Mouse (Mus musculus): ENCODE measurements around the gene Pidd1.
"Not testable (repeated sequence)": the region's sequence is repeated elsewhere in the genome, so short reads cannot be mapped to it uniquely, and the experiment has no call there.

Pidd1 gene

DNA sequence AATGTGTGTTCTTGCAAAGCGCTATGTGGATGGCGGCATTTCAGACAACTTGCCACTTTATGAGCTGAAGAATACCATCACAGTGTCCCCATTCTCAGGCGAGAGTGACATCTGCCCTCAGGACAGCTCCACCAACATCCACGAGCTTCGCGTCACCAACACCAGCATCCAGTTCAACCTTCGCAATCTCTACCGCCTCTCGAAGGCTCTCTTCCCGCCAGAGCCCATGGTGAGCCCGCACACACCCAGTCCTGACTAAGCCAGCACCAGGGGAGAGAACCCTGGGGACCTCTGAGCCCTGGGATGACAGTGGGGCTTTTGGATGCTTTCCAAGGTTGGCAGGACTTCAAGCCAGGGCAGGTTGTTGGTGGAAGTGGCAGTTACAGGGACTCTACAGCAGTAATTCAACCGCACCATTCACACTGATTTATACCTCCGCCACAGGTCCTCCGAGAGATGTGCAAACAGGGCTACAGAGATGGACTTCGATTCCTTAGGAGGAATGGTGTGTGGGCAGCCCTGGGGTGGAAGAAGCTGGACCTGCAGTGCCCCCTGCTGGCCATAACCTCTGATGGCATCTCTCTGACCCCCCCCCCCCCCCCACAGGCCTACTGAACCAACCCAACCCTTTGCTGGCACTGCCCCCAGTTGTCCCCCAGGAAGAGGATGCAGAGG, 14.3 kb upstream of the Pidd1 start:
- peak; percentile 68 to 79 for DNase-seq

DNA sequence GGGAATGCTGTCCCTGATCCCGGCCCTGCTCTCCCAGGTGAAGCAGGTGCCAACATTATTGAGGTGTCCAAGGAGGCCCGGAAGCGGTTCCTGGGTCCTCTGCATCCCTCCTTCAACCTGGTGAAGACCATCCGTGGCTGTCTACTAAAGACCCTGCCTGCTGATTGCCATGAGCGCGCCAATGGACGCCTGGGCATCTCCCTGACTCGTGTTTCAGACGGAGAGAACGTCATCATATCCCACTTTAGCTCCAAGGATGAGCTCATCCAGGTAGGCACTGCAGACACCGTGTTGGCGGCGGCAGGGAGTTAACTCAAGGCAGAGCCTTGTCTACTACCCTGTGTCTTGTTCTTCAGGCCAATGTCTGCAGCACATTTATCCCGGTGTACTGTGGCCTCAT, 13.4 kb upstream of the Pidd1 start:
- DNase-seq, result peak in 1 of 2 experiments; percentile 46

DNA sequence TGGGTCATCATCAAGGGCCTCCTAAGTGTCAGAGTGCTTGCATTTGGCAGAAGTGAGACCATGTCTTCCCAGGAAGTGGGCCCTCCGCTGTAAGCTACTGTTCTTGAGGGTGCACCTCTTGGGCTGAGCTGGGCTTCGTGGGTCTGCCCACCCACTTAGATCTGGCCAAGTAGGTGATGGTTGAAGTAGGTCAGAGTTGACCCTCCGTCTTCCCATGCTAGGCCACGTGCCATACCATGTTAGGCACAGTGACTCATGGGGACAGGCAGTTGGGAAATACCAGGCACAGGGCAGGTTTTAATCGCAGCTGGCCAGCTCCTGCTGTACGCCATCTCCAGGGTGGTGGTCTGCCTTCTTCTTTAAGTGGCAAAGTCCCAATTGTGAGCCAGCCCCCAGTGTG, 12.9 kb upstream of the Pidd1 start:
- peak; percentile 28 to 33 for DNase-seq

GRCm38 (mm10) chr7:141455610-141456314, 11.9 kb upstream of the Pidd1 start:
- peak; percentile 73 to 74 for DNase-seq

- peak; percentile 92 to 97 for DNase-seq
Measured at GRCm38 (mm10) chr7:141454967-141455551, 11.2 kb upstream of the Pidd1 start, which contains the start of gene Pnpla2. TSS of gene Pnpla2 (plus strand) at chr7:141455198.

GRCm38 (mm10) chr7:141453636-141454035, 9.8 kb upstream of the Pidd1 start:
- no peak for DNase-seq

- DNase-seq, result no peak
Measured at GRCm38 (mm10) chr7:141451928-141452327, 8.1 kb upstream of the Pidd1 start.

- DNase-seq, result peak; percentile 96 to 97
Measured at GRCm38 (mm10) chr7:141447110-141447991, 3.5 kb upstream of the Pidd1 start, which contains the start of gene Rplp2. TSS of gene Rplp2 (plus strand) at chr7:141447370.

GRCm38 (mm10) chr7:141446374-141446773, 2.5 kb upstream of the Pidd1 start:
- not testable (repeated sequence) for DNase-seq

DNA sequence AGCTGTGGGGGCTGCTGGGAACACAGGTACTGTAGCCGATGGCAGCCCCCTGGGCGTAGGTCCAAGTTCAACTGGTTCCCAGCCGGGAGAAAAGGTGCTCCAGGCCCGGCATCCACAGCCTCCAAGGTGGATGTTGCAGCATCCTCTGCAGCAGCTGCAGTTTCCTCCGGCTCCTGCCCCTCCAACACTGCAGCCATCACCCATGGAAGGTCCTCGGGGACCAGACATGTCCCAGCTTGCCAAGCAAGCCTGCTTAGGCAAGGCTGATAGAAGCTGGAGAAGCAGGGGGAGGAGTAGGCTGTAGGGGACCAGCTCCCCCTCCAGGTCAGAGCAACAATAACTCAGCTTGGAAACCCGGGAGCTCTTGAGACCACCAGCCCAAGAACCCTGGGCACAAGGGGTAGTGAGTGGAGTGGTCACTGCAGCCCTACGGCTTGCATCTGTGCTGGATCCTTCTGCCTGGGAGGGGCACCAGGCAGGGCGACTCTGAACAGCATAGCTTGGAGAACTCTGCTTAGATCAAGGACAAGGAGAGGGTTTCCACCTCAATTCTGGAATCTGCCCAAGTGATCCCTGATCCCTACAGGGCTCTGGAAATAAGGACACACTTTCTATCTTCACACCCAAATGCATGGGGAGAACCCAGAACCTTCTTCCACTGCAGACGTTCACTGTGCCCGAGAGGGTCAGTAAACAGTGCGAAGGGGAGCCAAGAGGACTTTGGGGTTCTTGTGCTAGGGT, 574 bp downstream of the Pidd1 start:
- peak in 1 of 2 experiments; percentile 33 for DNase-seq

DNA sequence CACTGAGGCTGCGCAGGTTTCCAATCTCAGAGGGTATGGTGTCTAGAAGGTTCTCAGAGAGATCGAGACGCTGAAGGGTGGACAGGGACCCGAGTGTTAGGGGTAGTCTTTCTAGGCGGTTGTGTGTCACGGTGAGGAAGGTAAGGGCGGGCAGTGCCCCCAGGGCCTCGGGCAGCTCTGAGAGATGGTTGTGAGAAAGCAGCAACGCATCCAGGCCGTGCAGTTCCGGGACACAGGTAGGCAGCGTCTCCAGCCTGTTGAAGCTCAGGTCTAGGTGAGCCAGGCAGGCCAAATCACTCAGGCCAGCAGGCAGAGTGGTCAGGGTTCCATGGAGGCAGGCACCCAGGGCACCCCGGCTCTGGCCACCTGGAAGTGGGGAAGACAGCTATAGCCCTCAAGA, 1.6 kb downstream of the Pidd1 start:
- DNase-seq, result no peak

GRCm38 (mm10) chr7:141441460-141441859, 2.4 kb downstream of the Pidd1 start:
- peak; percentile 7 to 23 for DNase-seq

DNA sequence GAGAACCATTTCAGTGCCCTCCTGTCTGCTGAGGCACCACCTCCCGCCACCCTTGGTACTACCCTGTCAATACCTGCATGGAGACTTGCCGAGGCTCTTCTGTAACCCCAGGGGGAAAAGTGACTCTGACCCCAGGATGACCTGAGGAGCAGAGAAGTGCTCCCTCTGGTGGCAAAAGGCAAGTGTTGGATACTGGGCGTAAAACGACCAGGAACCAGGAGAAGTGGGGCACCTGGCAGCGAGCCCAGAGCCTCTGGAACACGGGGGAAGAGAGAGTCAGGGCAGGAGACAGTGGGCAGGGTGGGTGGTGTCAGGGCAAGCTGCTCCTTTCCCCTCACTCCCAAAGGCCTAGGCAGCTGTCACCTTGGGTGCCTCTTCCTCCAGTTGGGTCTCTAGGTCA, 3.2 kb downstream of the Pidd1 start:
- peak; percentile 73 to 85 for DNase-seq

DNA sequence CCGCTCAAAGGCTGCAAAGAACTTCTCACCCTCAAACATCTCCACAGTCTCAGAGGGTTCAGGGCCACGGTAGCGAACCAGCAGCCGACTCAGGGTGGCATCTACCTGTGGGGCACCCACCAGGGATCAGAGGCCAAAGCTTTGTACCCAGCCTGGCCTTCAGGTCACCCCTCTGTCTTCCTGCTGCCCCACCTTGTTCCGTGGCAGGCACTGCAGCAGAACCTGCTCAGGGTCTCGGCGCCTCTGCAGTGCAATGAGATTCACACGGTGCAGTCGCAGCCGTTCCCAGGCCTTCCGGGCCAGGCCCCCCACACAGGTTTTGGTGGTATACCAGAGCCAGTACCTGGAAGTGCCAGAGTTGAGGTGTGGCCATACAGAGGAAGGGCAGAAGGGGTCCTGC, 4.0 kb downstream of the Pidd1 start:
- peak; percentile 11 to 32 for DNase-seq

- peak in 1 of 2 experiments; percentile 41 for DNase-seq
Measured at GRCm38 (mm10) chr7:141439140-141439679, 4.6 kb downstream of the Pidd1 start.

DNA sequence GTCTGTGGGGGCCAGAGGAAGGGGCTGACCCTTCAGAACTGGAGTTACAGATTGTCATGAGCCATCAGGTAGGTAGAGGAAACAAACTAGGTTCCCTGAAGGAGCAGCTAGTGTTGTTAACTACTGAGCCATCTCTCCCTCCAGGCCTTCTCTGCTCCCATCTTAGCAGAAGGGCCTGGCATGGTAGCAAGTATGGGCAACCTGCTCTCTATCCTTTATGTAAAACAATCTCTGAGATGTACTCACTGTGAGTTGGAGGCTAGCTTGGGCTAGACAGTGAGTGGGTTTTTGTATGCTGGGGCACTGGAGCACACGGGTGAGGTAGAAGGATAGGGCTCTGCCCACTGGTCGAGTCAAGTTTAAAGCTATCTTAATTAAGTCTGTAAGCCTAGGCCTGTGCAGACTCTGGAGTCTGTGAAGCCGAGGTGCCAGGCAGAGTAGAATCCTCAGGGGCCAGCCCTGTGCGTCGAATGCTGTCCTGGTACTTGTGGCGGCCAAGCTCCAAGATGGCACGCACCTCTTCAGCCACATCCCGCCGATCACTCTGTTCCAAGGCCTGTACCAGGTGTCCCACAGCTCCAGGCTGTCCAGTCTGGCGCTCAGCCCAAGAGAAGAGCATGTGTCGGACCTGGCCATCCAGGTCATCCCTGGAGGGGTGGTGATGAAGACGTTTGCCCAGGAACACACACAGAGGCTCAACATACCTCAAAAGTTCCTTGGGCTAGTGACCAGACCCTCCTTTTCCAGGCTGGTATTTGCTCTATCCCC, 5.4 kb downstream of the Pidd1 start:
- DNase-seq, result peak; percentile 86 to 90

DNA sequence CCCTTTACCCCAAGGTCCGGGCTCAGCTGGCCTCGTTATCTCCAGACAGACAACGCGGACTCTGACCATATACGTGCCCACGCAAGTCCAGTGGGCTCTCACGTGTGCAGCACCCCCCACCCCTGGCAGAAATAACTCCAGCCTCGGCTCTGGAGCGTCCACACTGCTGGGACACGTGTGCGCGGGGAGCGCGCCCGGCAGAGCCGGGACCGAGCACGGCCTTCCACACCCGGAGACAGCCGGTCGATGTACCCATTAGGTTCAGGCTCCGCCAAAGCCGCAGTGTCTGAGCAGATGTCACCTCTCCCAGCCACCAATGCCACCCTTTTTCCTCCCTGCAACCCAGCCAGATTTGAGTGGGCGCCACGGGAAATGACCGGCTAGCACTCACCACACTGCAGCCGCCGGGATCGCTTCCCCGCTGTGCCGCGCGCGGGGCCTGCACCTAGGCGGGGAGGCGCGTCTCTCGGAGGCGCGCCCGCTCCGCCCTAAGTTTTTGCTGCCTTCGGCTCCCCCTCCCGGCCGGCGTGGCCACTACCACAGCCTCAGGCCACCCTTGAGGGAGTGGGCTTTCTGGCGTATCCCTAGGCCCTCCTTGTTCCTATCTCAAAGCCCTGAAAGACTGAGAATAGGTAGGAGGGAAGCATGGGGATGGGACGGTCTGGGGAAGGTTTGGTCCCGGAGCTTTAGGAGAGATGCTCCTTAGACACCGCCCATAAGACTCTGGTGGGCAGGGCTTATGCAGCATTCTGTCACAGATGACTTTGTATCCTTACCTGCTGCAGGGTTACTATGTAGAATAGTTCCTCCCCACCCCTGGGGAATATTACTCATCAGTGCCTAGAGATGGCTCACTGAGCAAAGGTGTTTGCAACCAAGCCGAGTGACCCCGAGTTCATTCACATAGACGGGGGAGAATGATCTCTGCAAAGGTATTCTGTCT, 6.4 kb downstream of the Pidd1 start, which contains the start of gene Slc25a22:
Gene Slc25a22 (minus strand): TSS at position 715 of the 943 bp plus-strand sequence.
- peak; percentile 93 to 94 for DNase-seq

GRCm38 (mm10) chr7:141436523-141436892, 7.3 kb downstream of the Pidd1 start:
- DNase-seq, result peak in 1 of 2 experiments; percentile 13

- peak; percentile 12 to 40 for DNase-seq
Measured at GRCm38 (mm10) chr7:141435856-141436522, 7.8 kb downstream of the Pidd1 start.
